Mouse (Mus musculus) hindbrain, embryonic 15.5 days (tissue): Measurements from ENCODE around the gene Tsc22d4. TPM values are rescaled to one million over a fixed set of nuclear protein-coding genes. Genes with fewer than 3 reads are reported as not detected.

Experiments
- polyA plus RNA-seq: library from polyadenylated mRNA; unstranded; fragments of >200 nt; fragmentation: Nextera tagmentation; extraction: Ambion mirVana; gene quantifications from 2 replicates; pipeline ENCODE4 v1.2.1, GENCODE M21; 2015

The Tsc22d4 gene
- polyA plus RNA-seq, 1 experiment from 2014 or later = 88.6 TPM

Other genes with a start within 250 kb of the Tsc22d4 start
- 81.0 and 81.8 TPM in 2 replicates for gene Pop7, start 243.2 kb upstream of the Tsc22d4 start, polyA plus RNA-seq
- 16.4 and 18.4 TPM in 2 replicates for gene Gigyf1, start 227.2 kb upstream of the Tsc22d4 start, polyA plus RNA-seq
- not detected in 2 replicates for gene Epo, start 212.5 kb upstream of the Tsc22d4 start, polyA plus RNA-seq
- gene Gnb2, start 212.2 kb upstream of the Tsc22d4 start, polyA plus RNA-seq = 516 and 544 TPM in 2 replicates
- gene Actl6b, start 192.2 kb upstream of the Tsc22d4 start, polyA plus RNA-seq = 251 and 285 TPM in 2 replicates
- 6.1 and 6.4 TPM in 2 replicates for gene Tfr2, start 175.9 kb upstream of the Tsc22d4 start, polyA plus RNA-seq
- 59.7 and 73.5 TPM in 2 replicates for gene Mospd3, start 144.7 kb upstream of the Tsc22d4 start, polyA plus RNA-seq
- gene Pcolce, start 131.9 kb upstream of the Tsc22d4 start, polyA plus RNA-seq = 16.6 and 19.4 TPM in 2 replicates
- 0.12 and 0.31 TPM in 2 replicates for gene Fbxo24, start 116.7 kb upstream of the Tsc22d4 start, polyA plus RNA-seq
- gene Lrch4, start 116.6 kb upstream of the Tsc22d4 start, polyA plus RNA-seq = 17.2 and 18.2 TPM in 2 replicates
- gene Gm20605, start 116.6 kb upstream of the Tsc22d4 start, polyA plus RNA-seq = 7.4 and 9.2 TPM in 2 replicates
- gene Sap25, start 104.4 kb upstream of the Tsc22d4 start, polyA plus RNA-seq = 5.5 and 6.1 TPM in 2 replicates
- gene Irs3, start 100.0 kb upstream of the Tsc22d4 start, polyA plus RNA-seq = 0.09 and 0.12 TPM in 2 replicates
- gene Agfg2, start 61.0 kb upstream of the Tsc22d4 start, polyA plus RNA-seq = 20.2 and 20.3 TPM in 2 replicates
- 44.1 and 48.5 TPM in 2 replicates for gene Nyap1, start 4.1 kb upstream of the Tsc22d4 start, polyA plus RNA-seq
- gene Ppp1r35, start 33.1 kb downstream of the Tsc22d4 start, polyA plus RNA-seq = 43.4 and 44.7 TPM in 2 replicates
- 9.7 and 11.0 TPM in 2 replicates for gene Mepce, start 41.9 kb downstream of the Tsc22d4 start, polyA plus RNA-seq
- gene Zcwpw1, start 42.1 kb downstream of the Tsc22d4 start, polyA plus RNA-seq = 11.9 and 12.8 TPM in 2 replicates
- 0.21 and 0.43 TPM in 2 replicates for gene Pilra, start 90.6 kb downstream of the Tsc22d4 start, polyA plus RNA-seq
- not detected in 2 replicates for gene Pilrb1, start 112.4 kb downstream of the Tsc22d4 start, polyA plus RNA-seq
- gene Pilrb2, start 126.1 kb downstream of the Tsc22d4 start, polyA plus RNA-seq = not detected in 2 replicates
- gene Cyp3a13, start 175.9 kb downstream of the Tsc22d4 start, polyA plus RNA-seq = not detected in 2 replicates
- gene Gjc3, start 217.4 kb downstream of the Tsc22d4 start, polyA plus RNA-seq = 1.3 and 1.7 TPM in 2 replicates
- not detected in 2 replicates for gene Azgp1, start 235.8 kb downstream of the Tsc22d4 start, polyA plus RNA-seq